In genomic region chr2:51933341-51934134, GRCm38 (mm10) we compare ENCODE assay signal across 8 mouse cellular contexts. TPM values are rescaled to one million over a fixed set of nuclear protein-coding genes. Genes with fewer than 3 reads are reported as not detected.
A peak's percentile ranks its signal among the peaks of the same experiment; 100 is the strongest.
DNase-seq lines count a peak whose midpoint lies in the region; ATAC-seq and TF ChIP-seq lines count a peak whose summit lies in the region.

No protein-coding gene starts in this region.

- H3K9me3 ChIP-seq in heart, embryonic 12.5 days (replicated peaks) = no peaks in the 10 kb centered on the region
- H3K9me3 ChIP-seq in neural tube, embryonic 14.5 days (ENCODE audit: control insufficient read depth, low read length) = no peaks in the 10 kb centered on the region

- WGBS in heart, embryonic 12.5 days = 33% methylated on average over 11 of the region's 12 CpGs
- 59% methylated on average over 12 of the region's 12 CpGs for WGBS in neural tube, embryonic 14.5 days

- no peak for DNase-seq in heart, adult 8-10 months (ENCODE audit: low spot score)
- DNase-seq in A20 (ENCODE audit: low read depth, low spot score) = peak; percentile 72
- DNase-seq in brain, embryonic 14.5 days (ENCODE audit: low read depth) = peak; percentile 13
- DNase-seq in induced T-regulatory cell, adult 2 months (ENCODE audit: low read depth) = peak; percentile 64
- no peak for DNase-seq in layer of hippocampus, adult 18-20 months (ENCODE audit: low spot score in 2 of 2)
- DNase-seq in ovary, postnatal 10 days (ENCODE audit: low spot score) = no peak

- no peak; the same call in 1 of the 2 replicates for ATAC-seq in heart, embryonic 12.5 days (ENCODE audit: insufficient number of reproducible peaks, low FRiP score)
- 0 out of 2 replicates have a peak, but pooled peaks have one; percentile 35 for ATAC-seq in neural tube, embryonic 14.5 days (ENCODE audit: low read depth)

- peaks cover 13% of the 10 kb centered on the region for H3K36me3 ChIP-seq in heart, embryonic 12.5 days
- no peaks in the 10 kb centered on the region for H3K36me3 ChIP-seq in neural tube, embryonic 14.5 days (ENCODE audit: control insufficient read depth, insufficient read depth, low read length)

- no peak overlapping the region for H3K9ac ChIP-seq in heart, embryonic 12.5 days
- H3K9ac ChIP-seq in neural tube, embryonic 14.5 days (replicated peaks; ENCODE audit: low read depth, low read length) = no peak overlapping the region

- peak overlapping the region; percentile 69 for H3K4me3 ChIP-seq in heart, embryonic 12.5 days
- H3K4me3 ChIP-seq in neural tube, embryonic 14.5 days (ENCODE audit: low read depth, low read length) = no peak overlapping the region

- H3K4me1 ChIP-seq in heart, embryonic 12.5 days (replicated peaks) = peaks cover 6% of the 10 kb centered on the region
- H3K4me1 ChIP-seq in neural tube, embryonic 14.5 days (ENCODE audit: control insufficient read depth, insufficient read depth, low read length) = no peaks in the 10 kb centered on the region

- peak overlapping the region; percentile 60 for H3K27ac ChIP-seq in heart, embryonic 12.5 days (ENCODE audit: poor library complexity, severe bottlenecking)
- no peak overlapping the region for H3K27ac ChIP-seq in neural tube, embryonic 14.5 days (ENCODE audit: low read depth, low read length)

- TF ChIP-seq POLR2A in brain, embryonic 14.5 days (IDR thresholded peaks at IDR 0.05; ENCODE audit: borderline replicate concordance, extremely low read depth, insufficient read depth, insufficient read length, poor library complexity, severe bottlenecking) = no peak

- no peak for TF ChIP-seq CTCF in brain, embryonic 14.5 days (IDR thresholded peaks at IDR 0.05; ENCODE audit: borderline replicate concordance, extremely low read depth, insufficient read depth, insufficient read length)

- peak overlapping the region; percentile 74 for H3K4me2 ChIP-seq in heart, embryonic 12.5 days
- peak overlapping the region; percentile 92; the same call in 1 of the 2 replicates for H3K4me2 ChIP-seq in neural tube, embryonic 14.5 days (ENCODE audit: low read depth, low read length)

- H3K27me3 ChIP-seq in heart, embryonic 12.5 days (replicated peaks) = no peaks in the 10 kb centered on the region
- H3K27me3 ChIP-seq in neural tube, embryonic 14.5 days (ENCODE audit: control insufficient read depth, insufficient read depth, low read length) = no peaks in the 10 kb centered on the region

RNA-seq across cellular contexts. Expression of gene Rbm43, which starts 1.4 kb away (rescaled TPM):
- polyA plus RNA-seq in heart, embryonic 12.5 days (2016; fragmentation: Nextera tagmentation; extraction: Ambion mirVana) = 11.7 and 12.7 TPM in 2 replicates
- 1 to 10 TPM; 3.3 to 4.1 (median 3.7) TPM for total RNA-seq in heart, adult 8-10 months (2022)
- polyA plus RNA-seq in brain, embryonic 14.5 days (2012; rRNA removed) = 3.4 and 3.9 TPM in 2 replicates
- polyA plus RNA-seq in neural tube, embryonic 14.5 days (2014; fragmentation: Nextera tagmentation; extraction: Ambion mirVana) = 4.8 and 5.8 TPM in 2 replicates
- 10 to 100 TPM; 20.7 to 21.8 TPM for total RNA-seq in layer of hippocampus, adult 18-20 months (2021)

RNA-seq across cellular contexts. Expression of gene Nmi, which starts 39.8 kb away (rescaled TPM):
- 10.5 and 14.0 TPM in 2 replicates for polyA plus RNA-seq in heart, embryonic 12.5 days (2016; fragmentation: Nextera tagmentation; extraction: Ambion mirVana)
- total RNA-seq in heart, adult 8-10 months (2022) = 1 to 10 TPM; 4.5 to 8.7 (median 6.3) TPM
- 2.2 and 3.5 TPM in 2 replicates for polyA plus RNA-seq in brain, embryonic 14.5 days (2012; rRNA removed)
- polyA plus RNA-seq in neural tube, embryonic 14.5 days (2014; fragmentation: Nextera tagmentation; extraction: Ambion mirVana) = 2.7 and 3.9 TPM in 2 replicates
- 1 to 10 TPM; 3.9 to 4.2 TPM for total RNA-seq in layer of hippocampus, adult 18-20 months (2021)

Comparison
In these comparisons a context has a peak if more than half of its experiments do, and no peak if none do; other contexts are left out.
1. DNase-seq: peak in A20 (single experiment), brain, embryonic 14.5 days (single experiment) and induced T-regulatory cell, adult 2 months (single experiment); none in heart, adult 8-10 months (single experiment), layer of hippocampus, adult 18-20 months (0 of 2) and ovary, postnatal 10 days (single experiment).